Mouse (Mus musculus): ENCODE results near the gene Zfp219.

Zfp219 gene

GRCm38 (mm10) chr14:52018248-52019050 lies 2.1 kb downstream of the Zfp219 start:
- DNase-seq (ENCODE audit: low read depth, low spot score): no peak

GRCm38 (mm10) chr14:52017662-52018061 lies 2.9 kb downstream of the Zfp219 start:
- no peak for DNase-seq (ENCODE audit: low read depth, low spot score)

GRCm38 (mm10) chr14:52016625-52017405 lies 3.7 kb downstream of the Zfp219 start:
- DNase-seq (ENCODE audit: low read depth, low spot score): no peak

- no peak for DNase-seq (ENCODE audit: low read depth, low spot score)
Observed at GRCm38 (mm10) chr14:52015445-52016100, 5.0 kb downstream of the Zfp219 start, which contains the start of gene Tmem253. Tmem253 (plus strand) TSS chr14:52015658.

GRCm38 (mm10) chr14:52014761-52015311 lies 5.7 kb downstream of the Zfp219 start:
- peak; percentile 66 for DNase-seq (ENCODE audit: low read depth, low spot score)

- DNase-seq (ENCODE audit: low read depth, low spot score): peak; percentile 63
Observed at GRCm38 (mm10) chr14:52014271-52014760, 6.2 kb downstream of the Zfp219 start.

GRCm38 (mm10) chr14:52013771-52014219 lies 6.7 kb downstream of the Zfp219 start:
- DNase-seq (ENCODE audit: low read depth, low spot score): peak; percentile 70

- no peak for DNase-seq (ENCODE audit: low read depth, low spot score)
Observed at GRCm38 (mm10) chr14:52013021-52013610, 7.4 kb downstream of the Zfp219 start.

GRCm38 (mm10) chr14:52012553-52012952 lies 8.0 kb downstream of the Zfp219 start:
- no peak for DNase-seq (ENCODE audit: low read depth, low spot score)

- DNase-seq (ENCODE audit: low read depth, low spot score): no peak
Observed at GRCm38 (mm10) chr14:52012085-52012484, 8.4 kb downstream of the Zfp219 start.

- DNase-seq (ENCODE audit: low read depth, low spot score): no peak
Observed at GRCm38 (mm10) chr14:52011683-52012082, 8.8 kb downstream of the Zfp219 start.

- no peak for DNase-seq (ENCODE audit: low read depth, low spot score)
Observed at GRCm38 (mm10) chr14:52010446-52011111, 10.0 kb downstream of the Zfp219 start.

GRCm38 (mm10) chr14:52009841-52010240 lies 10.7 kb downstream of the Zfp219 start:
- DNase-seq (ENCODE audit: low read depth, low spot score): no peak

- DNase-seq (ENCODE audit: low read depth, low spot score): no peak
Observed at GRCm38 (mm10) chr14:52009361-52009760, 11.2 kb downstream of the Zfp219 start.

- peak; percentile 96 for DNase-seq (ENCODE audit: low read depth, low spot score)
Observed at GRCm38 (mm10) chr14:52008321-52009203, 12.0 kb downstream of the Zfp219 start.

- DNase-seq (ENCODE audit: low read depth, low spot score): no peak
Observed at GRCm38 (mm10) chr14:52006771-52007170, 13.8 kb downstream of the Zfp219 start.

- DNase-seq (ENCODE audit: low read depth, low spot score): peak; percentile 22
Observed at GRCm38 (mm10) chr14:52006241-52006640, 14.3 kb downstream of the Zfp219 start.

- DNase-seq (ENCODE audit: low read depth, low spot score): no peak
Observed at GRCm38 (mm10) chr14:52005616-52006015, 14.9 kb downstream of the Zfp219 start.

GRCm38 (mm10) chr14:52005141-52005540 lies 15.4 kb downstream of the Zfp219 start:
- no peak for DNase-seq (ENCODE audit: low read depth, low spot score)

All from CD4-positive, CD25-positive, alpha-beta regulatory T cell, adult 2 months (primary cell).